Mouse (Mus musculus): ENCODE measurements around the gene Orc5. TPM values are rescaled to one million over a fixed set of nuclear protein-coding genes. Genes with fewer than 3 reads are reported as not detected.
"Not testable (repeated sequence)": the region's sequence is repeated elsewhere in the genome, so short reads cannot be mapped to it uniquely, and the experiment has no call there.

Gene Orc5
- polyA plus RNA-seq, 1 experiment from 2014 or later, result 17.8 TPM

- H3K79me2 ChIP-seq (ENCODE audit: inconsistent target), result no peaks in the 10 kb centered on the region
- H3K36me3 ChIP-seq (ENCODE audit: inconsistent target), result peaks cover 9% of the 10 kb centered on the region
- WGBS (ENCODE audit: missing documents), result 91% methylated on average over 5 of the region's 5 CpGs
- no peak overlapping the region for H3K4me3 ChIP-seq (ENCODE audit: inconsistent target)
- H3K27ac ChIP-seq, result no peak overlapping the region
Measured at GRCm38 (mm10) chr5:22508560-22508959, 41.7 kb downstream of the Orc5 start.

- no peak overlapping the region for H3K4me3 ChIP-seq (ENCODE audit: inconsistent target)
- no peaks in the 10 kb centered on the region for H3K79me2 ChIP-seq (ENCODE audit: inconsistent target)
- H3K27ac ChIP-seq, result no peak overlapping the region
- H3K36me3 ChIP-seq (ENCODE audit: inconsistent target), result peaks cover 21% of the 10 kb centered on the region
- 100% methylated on average over 2 of the region's 5 CpGs for WGBS (ENCODE audit: missing documents)
Measured at GRCm38 (mm10) chr5:22499437-22499836, 50.8 kb downstream of the Orc5 start.

- Histone ChIP-seq H3K79me2 (ENCODE audit: inconsistent target) (no peaks in the 10 kb centered on the region), H3K27ac (no peak overlapping the region), H3K36me3 (ENCODE audit: inconsistent target) (no peaks in the 10 kb centered on the region), H3K4me3 (ENCODE audit: inconsistent target) (no peak overlapping the region)
Measured at GRCm38 (mm10) chr5:22491088-22491487, 59.1 kb downstream of the Orc5 start.

- no peak overlapping the region for H3K27ac ChIP-seq
- H3K36me3 ChIP-seq (ENCODE audit: inconsistent target), result no peaks in the 10 kb centered on the region
- 90% methylated on average over 4 of the region's 4 CpGs for WGBS (ENCODE audit: missing documents)
- H3K4me3 ChIP-seq (ENCODE audit: inconsistent target), result no peak overlapping the region
- no peaks in the 10 kb centered on the region for H3K79me2 ChIP-seq (ENCODE audit: inconsistent target)
Measured at GRCm38 (mm10) chr5:22489091-22489490, 61.1 kb downstream of the Orc5 start.

GRCm38 (mm10) chr5:22486601-22487206 lies 63.5 kb downstream of the Orc5 start:
- no peaks in the 10 kb centered on the region for H3K36me3 ChIP-seq (ENCODE audit: inconsistent target)
- H3K4me3 ChIP-seq (ENCODE audit: inconsistent target), result no peak overlapping the region
- 92% methylated on average over 6 of the region's 6 CpGs for WGBS (ENCODE audit: missing documents)
- no peaks in the 10 kb centered on the region for H3K79me2 ChIP-seq (ENCODE audit: inconsistent target)
- H3K27ac ChIP-seq, result no peak overlapping the region

- WGBS (ENCODE audit: missing documents), result 22% methylated on average over 1 of the region's 1 CpGs
- Histone ChIP-seq H3K27ac (no peak overlapping the region), H3K79me2 (ENCODE audit: inconsistent target) (no peaks in the 10 kb centered on the region), H3K4me3 (ENCODE audit: inconsistent target) (no peak overlapping the region), H3K36me3 (ENCODE audit: inconsistent target) (no peaks in the 10 kb centered on the region)
Measured at GRCm38 (mm10) chr5:22485764-22486163, 64.5 kb downstream of the Orc5 start.

GRCm38 (mm10) chr5:22482567-22482966 lies 67.7 kb downstream of the Orc5 start:
- Histone ChIP-seq H3K4me3 (ENCODE audit: inconsistent target) (no peak overlapping the region), H3K79me2 (ENCODE audit: inconsistent target) (no peaks in the 10 kb centered on the region), H3K36me3 (ENCODE audit: inconsistent target) (no peaks in the 10 kb centered on the region), H3K27ac (no peak overlapping the region)
- WGBS (ENCODE audit: missing documents), result 96% methylated on average over 5 of the region's 5 CpGs

GRCm38 (mm10) chr5:22472445-22472844 lies 77.8 kb downstream of the Orc5 start:
- H3K79me2 ChIP-seq (ENCODE audit: inconsistent target); H3K36me3 ChIP-seq (ENCODE audit: inconsistent target); H3K27ac ChIP-seq; H3K4me3 ChIP-seq (ENCODE audit: inconsistent target): not testable (repeated sequence)
- WGBS (ENCODE audit: missing documents), result no CpG with 5 or more reads among the region's 11 CpGs

- no peak overlapping the region for H3K27ac ChIP-seq
- no peaks in the 10 kb centered on the region for H3K36me3 ChIP-seq (ENCODE audit: inconsistent target)
- no peak overlapping the region for H3K4me3 ChIP-seq (ENCODE audit: inconsistent target)
- H3K79me2 ChIP-seq (ENCODE audit: inconsistent target), result no peaks in the 10 kb centered on the region
- 86% methylated on average over 4 of the region's 4 CpGs for WGBS (ENCODE audit: missing documents)
Measured at GRCm38 (mm10) chr5:22471243-22471642, 79.0 kb downstream of the Orc5 start.

- Histone ChIP-seq H3K27ac (no peak overlapping the region), H3K4me3 (ENCODE audit: inconsistent target) (no peak overlapping the region), H3K79me2 (ENCODE audit: inconsistent target) (no peaks in the 10 kb centered on the region), H3K36me3 (ENCODE audit: inconsistent target) (no peaks in the 10 kb centered on the region)
- 86% methylated on average over 14 of the region's 15 CpGs for WGBS (ENCODE audit: missing documents)
Measured at GRCm38 (mm10) chr5:22452871-22453661, 97.2 kb downstream of the Orc5 start.

GRCm38 (mm10) chr5:22452452-22452851 lies 97.8 kb downstream of the Orc5 start:
- H3K36me3 ChIP-seq (ENCODE audit: inconsistent target), result no peaks in the 10 kb centered on the region
- no peak overlapping the region for H3K4me3 ChIP-seq (ENCODE audit: inconsistent target)
- WGBS (ENCODE audit: missing documents), result 86% methylated on average over 9 of the region's 9 CpGs
- H3K27ac ChIP-seq, result no peak overlapping the region
- no peaks in the 10 kb centered on the region for H3K79me2 ChIP-seq (ENCODE audit: inconsistent target)

- WGBS (ENCODE audit: missing documents), result 66% methylated on average over 3 of the region's 3 CpGs
- H3K27ac ChIP-seq, result no peak overlapping the region
- no peak overlapping the region for H3K4me3 ChIP-seq (ENCODE audit: inconsistent target)
- no peaks in the 10 kb centered on the region for H3K79me2 ChIP-seq (ENCODE audit: inconsistent target)
- no peaks in the 10 kb centered on the region for H3K36me3 ChIP-seq (ENCODE audit: inconsistent target)
Measured at GRCm38 (mm10) chr5:22451764-22452163, 98.5 kb downstream of the Orc5 start.

GRCm38 (mm10) chr5:22449492-22449891 lies 100.7 kb downstream of the Orc5 start:
- Histone ChIP-seq H3K79me2 (ENCODE audit: inconsistent target) (no peaks in the 10 kb centered on the region), H3K27ac (no peak overlapping the region), H3K36me3 (ENCODE audit: inconsistent target) (no peaks in the 10 kb centered on the region), H3K4me3 (ENCODE audit: inconsistent target) (no peak overlapping the region)
- 53% methylated on average over 3 of the region's 3 CpGs for WGBS (ENCODE audit: missing documents)
